Mouse (Mus musculus) midbrain, embryonic 14.5 days (tissue): ENCODE measurements around the gene Sntb2. TPM values are rescaled to one million over a fixed set of nuclear protein-coding genes. Genes with fewer than 3 reads are reported as not detected.
"Not testable (repeated sequence)": the region's sequence is repeated elsewhere in the genome, so short reads cannot be mapped to it uniquely, and the experiment has no call there.

Source experiments
- ATAC-seq: fragments of 200-750 bp; cut with Nextera tagmentation; 2 replicates; pipeline ENCODE4 v1.8.0; 2017; ENCODE audit warnings: moderate number of reproducible peaks, moderate library complexity; ENCODE audit not compliant: low FRiP score, low TSS enrichment
- DNase-seq: peaks from one replicate; pipeline ENCODE4 v3.0.0-alpha.2; 2015
- H3K27ac ChIP-seq: fragments of 300-500 bp; sonication (generic); replicated peaks from 2 replicates; pipeline ENCODE4 v1.5.1; 2014; ENCODE audit warnings: mild to moderate bottlenecking, low read depth, low read length, moderate library complexity
- H3K27me3 ChIP-seq: fragments of 300-500 bp; sonication (generic); 2 replicates; pipeline ENCODE4 v1.6.1; 2014; ENCODE audit warnings: low read length, control low read depth, mixed read lengths; ENCODE audit not compliant: control insufficient read depth, insufficient read depth
- H3K36me3 ChIP-seq: fragments of 300-500 bp; sonication (generic); 2 replicates; pipeline ENCODE4 v1.6.1; 2014; ENCODE audit warnings: low read length, control low read depth; ENCODE audit not compliant: control insufficient read depth, insufficient read depth
- H3K4me1 ChIP-seq: fragments of 300-500 bp; sonication (generic); 2 replicates; pipeline ENCODE4 v1.6.1; 2014; ENCODE audit warnings: mild to moderate bottlenecking, antibody characterized with exemption, low read length, control low read depth; ENCODE audit not compliant: control insufficient read depth, insufficient read depth
- H3K4me2 ChIP-seq: fragments of 300-500 bp; sonication (generic); 2 replicates; pipeline ENCODE4 v1.6.1; 2014; ENCODE audit warnings: mild to moderate bottlenecking, low read length, moderate library complexity
- H3K4me3 ChIP-seq: fragments of 300-500 bp; sonication (generic); replicated peaks from 2 replicates; pipeline ENCODE4 v1.5.1; 2014; ENCODE audit warnings: low read depth, low read length
- H3K9ac ChIP-seq: fragments of 300-500 bp; sonication (generic); replicated peaks from 2 replicates; pipeline ENCODE4 v1.6.1; 2014; ENCODE audit warnings: mild to moderate bottlenecking, low read length, moderate library complexity
- H3K9me3 ChIP-seq: fragments of 300-500 bp; sonication (generic); 2 replicates; pipeline ENCODE4 v1.6.1; 2016; ENCODE audit warnings: low read length, control low read depth, mixed read lengths; ENCODE audit not compliant: control insufficient read depth
- WGBS: fragments of 180-500 bp; shearing (Covaris S2); extraction: QIAGEN DNeasy Blood & Tissue Kit; methylation state at CpG from one replicate; pipeline ENCODE4 v1.1.7; 2014; 5-methylcytosine and 5-hydroxymethylcytosine counted together
- polyA plus RNA-seq: library from polyadenylated mRNA; unstranded; fragments of >200 nt; fragmentation: Nextera tagmentation; extraction: Ambion mirVana; gene quantifications from 2 replicates; pipeline ENCODE4 v1.2.1, GENCODE M21; 2014

Gene Sntb2
- polyA plus RNA-seq, 1 experiment from 2014 or later = 3.9 TPM

GRCm38 (mm10) chr8:106925446-106925845 is 10.1 kb upstream of the Sntb2 start:
- WGBS = 93% methylated on average over 4 of the region's 4 CpGs
- Histone ChIP-seq H3K4me2 (no peak overlapping the region), H3K36me3 (peaks cover 22% of the 10 kb centered on the region), H3K9me3 (no peaks in the 10 kb centered on the region), H3K27ac (no peak overlapping the region), H3K4me3 (no peak overlapping the region), H3K9ac (no peak overlapping the region), H3K4me1 (no peaks in the 10 kb centered on the region), H3K27me3 (no peaks in the 10 kb centered on the region)
- ATAC-seq (no peak), DNase-seq (no peak)

DNA sequence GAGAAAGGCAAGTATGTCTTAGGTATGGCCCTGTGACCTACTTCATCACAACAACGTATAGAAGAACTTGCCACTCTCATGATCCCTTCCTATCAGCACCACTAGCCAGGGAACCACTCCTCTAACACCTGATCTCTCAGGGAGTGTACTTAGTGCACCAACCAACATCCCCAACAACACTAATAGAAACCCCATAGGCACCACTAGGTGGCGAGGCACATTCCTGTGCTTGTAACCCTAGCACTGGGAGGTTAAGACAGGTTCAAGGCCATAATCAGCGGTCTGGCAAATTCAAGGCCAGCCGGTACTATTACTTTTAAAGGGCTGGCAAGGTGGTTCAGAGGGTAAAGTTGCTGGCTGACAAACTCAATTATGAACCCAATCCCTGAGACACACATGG is 8.3 kb upstream of the Sntb2 start:
- Histone ChIP-seq H3K4me2 (no peak overlapping the region), H3K9ac (no peak overlapping the region), H3K27me3 (no peaks in the 10 kb centered on the region), H3K9me3 (no peaks in the 10 kb centered on the region), H3K36me3 (peaks cover 13% of the 10 kb centered on the region), H3K27ac (no peak overlapping the region), H3K4me3 (no peak overlapping the region), H3K4me1 (peaks cover 1% of the 10 kb centered on the region; the same call in 1 of the 2 replicates)
- DNase-seq (peak; percentile 32), ATAC-seq (no peak)
- 57% methylated on average over 4 of the region's 4 CpGs for WGBS

GRCm38 (mm10) chr8:106928182-106928581 is 7.4 kb upstream of the Sntb2 start:
- not testable (repeated sequence) for ATAC-seq, H3K27me3 ChIP-seq, H3K36me3 ChIP-seq, H3K4me3 ChIP-seq, H3K4me2 ChIP-seq, H3K4me1 ChIP-seq, H3K9me3 ChIP-seq, H3K27ac ChIP-seq, H3K9ac ChIP-seq, DNase-seq
- 91% methylated on average over 10 of the region's 11 CpGs for WGBS

GRCm38 (mm10) chr8:106929155-106929913 is 6.2 kb upstream of the Sntb2 start:
- Histone ChIP-seq H3K4me2 (no peak overlapping the region), H3K36me3 (no peaks in the 10 kb centered on the region), H3K9me3 (no peaks in the 10 kb centered on the region), H3K27ac (no peak overlapping the region), H3K4me3 (no peak overlapping the region), H3K27me3 (no peaks in the 10 kb centered on the region; the same call in 1 of the 2 replicates), H3K9ac (no peak overlapping the region), H3K4me1 (peaks cover 7% of the 10 kb centered on the region; the same call in 1 of the 2 replicates)
- 77% methylated on average over 6 of the region's 6 CpGs for WGBS
- DNase-seq (no peak), ATAC-seq (no peak)

DNA sequence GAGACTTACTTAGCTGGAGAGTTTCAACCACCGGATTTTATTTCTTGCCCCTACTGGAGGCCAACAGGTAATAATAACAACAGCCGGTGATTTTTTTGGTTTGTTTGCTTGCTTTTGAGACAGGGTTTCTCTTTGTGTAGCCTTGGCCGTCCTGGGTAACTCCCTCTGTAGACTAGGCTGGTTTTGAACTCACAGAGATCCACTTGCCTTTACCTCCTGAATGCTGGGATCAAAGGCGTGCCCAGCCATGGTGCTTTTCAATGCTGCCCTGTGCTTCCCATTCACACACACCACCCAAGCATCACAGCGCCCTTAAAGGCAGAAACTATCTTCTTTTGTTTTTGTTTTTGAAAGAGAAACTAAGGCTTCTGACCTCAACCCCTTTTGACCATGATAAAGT is 5.6 kb upstream of the Sntb2 start:
- ATAC-seq (no peak), DNase-seq (no peak)
- Histone ChIP-seq H3K9me3 (no peaks in the 10 kb centered on the region), H3K36me3 (no peaks in the 10 kb centered on the region), H3K27me3 (no peaks in the 10 kb centered on the region; the same call in 1 of the 2 replicates), H3K4me2 (no peak overlapping the region), H3K4me1 (peaks cover 7% of the 10 kb centered on the region; the same call in 1 of the 2 replicates), H3K9ac (no peak overlapping the region), H3K4me3 (no peak overlapping the region), H3K27ac (no peak overlapping the region)
- 87% methylated on average over 5 of the region's 5 CpGs for WGBS

DNA sequence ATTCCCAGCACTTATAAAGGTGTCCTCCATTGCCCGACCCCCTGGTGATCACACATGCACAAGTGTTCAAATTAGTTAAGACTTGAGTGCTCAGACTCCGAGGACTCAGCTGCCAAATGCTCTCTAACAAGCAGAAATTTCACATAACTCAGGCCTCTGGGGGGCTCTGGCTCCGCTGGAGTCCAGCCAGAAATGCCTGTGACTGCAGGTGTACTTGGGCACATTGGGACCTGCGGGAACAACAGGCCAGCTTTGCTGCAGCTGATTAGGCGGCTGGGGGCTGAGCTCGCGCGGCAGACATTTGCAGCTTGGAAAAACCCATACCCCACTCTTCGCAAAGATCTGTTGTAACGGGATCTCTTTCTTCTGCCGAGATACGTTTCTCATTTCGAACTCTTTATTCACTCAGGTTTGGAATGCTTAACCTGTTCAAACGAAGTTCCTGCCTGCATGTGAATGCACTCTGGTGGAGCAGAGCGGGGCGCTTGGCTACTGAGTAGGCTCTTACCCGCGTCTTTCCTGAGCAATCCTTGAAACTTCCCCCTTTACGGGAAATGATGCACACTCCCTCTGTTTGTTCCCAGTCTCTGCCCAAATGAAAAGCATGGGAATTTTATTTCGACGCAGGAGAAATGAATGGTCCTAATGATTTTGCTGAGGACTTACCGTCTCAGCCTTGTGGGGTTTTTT is 3.0 kb upstream of the Sntb2 start:
- Histone ChIP-seq H3K4me2 (peak overlapping the region; percentile 43), H3K4me3 (peak overlapping the region; percentile 17; the same call in 1 of the 2 replicates), H3K27ac (no peak overlapping the region), H3K36me3 (no peaks in the 10 kb centered on the region), H3K9me3 (no peaks in the 10 kb centered on the region), H3K4me1 (peaks cover 15% of the 10 kb centered on the region), H3K9ac (0 out of 2 replicates have a peak overlapping the region, but pooled peaks have one; percentile 21), H3K27me3 (no peaks in the 10 kb centered on the region; the same call in 1 of the 2 replicates)
- WGBS = 11% methylated on average over 22 of the region's 22 CpGs
- peak; percentile 74 for DNase-seq
- ATAC-seq = no peak

- WGBS = 90% methylated on average over 4 of the region's 4 CpGs
- Histone ChIP-seq H3K4me1 (peaks cover 19% of the 10 kb centered on the region), H3K36me3 (no peaks in the 10 kb centered on the region), H3K27me3 (peaks cover 5% of the 10 kb centered on the region; the same call in 1 of the 2 replicates), H3K27ac (no peak overlapping the region), H3K4me3 (no peak overlapping the region), H3K9ac (no peak overlapping the region), H3K9me3 (no peaks in the 10 kb centered on the region), H3K4me2 (no peak overlapping the region)
- ATAC-seq (no peak), DNase-seq (no peak)
These were observed 1.9 kb upstream of the Sntb2 start for GRCm38 (mm10) chr8:106933506-106934143.

DNA sequence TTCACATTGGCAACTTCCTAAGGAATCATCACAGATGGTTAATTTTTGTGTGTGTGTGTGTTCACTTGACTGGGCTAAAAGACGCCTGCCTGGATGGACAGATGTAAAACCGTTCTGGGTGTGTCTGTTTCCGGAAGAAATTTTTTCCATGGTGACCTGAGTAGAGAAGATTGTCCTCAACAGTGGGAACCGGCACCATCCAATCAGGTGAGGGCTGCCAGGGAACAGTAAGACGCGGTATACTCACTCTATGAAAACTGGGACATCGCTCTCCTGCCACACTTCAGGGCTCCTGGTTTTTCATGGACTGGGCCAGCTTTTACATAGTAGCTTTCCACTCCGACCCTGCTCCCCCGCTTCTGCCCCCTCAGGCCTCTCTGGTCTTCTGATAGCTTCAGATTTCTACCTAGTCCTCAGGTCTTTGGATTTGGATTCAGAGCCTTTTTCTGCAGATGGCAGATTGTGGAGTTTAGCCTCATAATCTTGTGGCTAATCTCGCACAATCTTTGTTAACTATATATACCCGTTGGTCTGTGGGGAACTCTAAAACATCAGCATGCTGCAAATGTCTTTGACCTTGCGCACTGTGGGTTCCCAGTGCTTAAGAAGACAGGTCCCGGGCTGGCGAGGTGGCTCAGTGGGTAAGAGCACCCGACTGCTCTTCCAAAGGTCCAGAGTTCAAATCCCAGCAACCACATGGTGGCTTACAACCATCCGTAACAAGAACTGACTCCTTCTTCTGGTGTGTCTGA is 1.1 kb upstream of the Sntb2 start:
- no peak for ATAC-seq
- Histone ChIP-seq H3K27me3 (peaks cover 5% of the 10 kb centered on the region; the same call in 1 of the 2 replicates), H3K4me3 (no peak overlapping the region), H3K27ac (no peak overlapping the region), H3K4me1 (peaks cover 19% of the 10 kb centered on the region), H3K4me2 (no peak overlapping the region), H3K36me3 (no peaks in the 10 kb centered on the region), H3K9ac (no peak overlapping the region), H3K9me3 (no peaks in the 10 kb centered on the region)
- DNase-seq = no peak
- 80% methylated on average over 15 of the region's 16 CpGs for WGBS
